Mouse (Mus musculus): Measurements from ENCODE around the gene Otud4. TPM values are rescaled to one million over a fixed set of nuclear protein-coding genes. Genes with fewer than 3 reads are reported as not detected.
"Not testable (repeated sequence)": the region's sequence is repeated elsewhere in the genome, so short reads cannot be mapped to it uniquely, and the experiment has no call there.

Gene Otud4
- polyA plus RNA-seq, 1 experiment, result 28.0 TPM

GRCm38 (mm10) chr8:79637237-79637636 lies 2.2 kb upstream of the Otud4 start:
- H3K4me3 ChIP-seq (replicated peaks; ENCODE audit: extremely low read depth, low read depth, low read length), result no peak overlapping the region
- TF ChIP-seq POLR2A (IDR thresholded peaks at IDR 0.05; ENCODE audit: borderline replicate concordance, extremely low read depth, low read depth, low read length) (no peak), CTCF (IDR thresholded peaks at IDR 0.05; ENCODE audit: insufficient read depth, low read length) (no peak)
- 82% methylated on average over 3 of the region's 3 CpGs for WGBS
- peaks cover 5% of the 10 kb centered on the region for H3K4me1 ChIP-seq (ENCODE audit: control insufficient read depth, insufficient read depth, low read length)
- DNase-seq, result no peak

GRCm38 (mm10) chr8:79638001-79638706 lies 1.3 kb upstream of the Otud4 start:
- 5% methylated on average over 11 of the region's 11 CpGs for WGBS
- H3K4me1 ChIP-seq (ENCODE audit: control insufficient read depth, insufficient read depth, low read length), result peaks cover 9% of the 10 kb centered on the region
- H3K4me3 ChIP-seq (replicated peaks; ENCODE audit: extremely low read depth, low read depth, low read length), result no peak overlapping the region
- TF ChIP-seq POLR2A (IDR thresholded peaks at IDR 0.05; ENCODE audit: borderline replicate concordance, extremely low read depth, low read depth, low read length) (no peak), CTCF (IDR thresholded peaks at IDR 0.05; ENCODE audit: insufficient read depth, low read length) (no peak)
- no peak for DNase-seq

- Histone ChIP-seq H3K4me1 (ENCODE audit: control insufficient read depth, insufficient read depth, low read length) (peaks cover 10% of the 10 kb centered on the region), H3K4me3 (replicated peaks; ENCODE audit: extremely low read depth, low read depth, low read length) (peak overlapping the region; percentile 89)
- under 1% methylated on average over 77 of the region's 77 CpGs for WGBS
- TF ChIP-seq POLR2A (IDR thresholded peaks at IDR 0.05; ENCODE audit: borderline replicate concordance, extremely low read depth, low read depth, low read length) (peak; percentile 82), CTCF (IDR thresholded peaks at IDR 0.05; ENCODE audit: insufficient read depth, low read length) (no peak)
- peak; percentile 98 for DNase-seq
Measured at GRCm38 (mm10) chr8:79638707-79639549, 490 bp upstream of the Otud4 start.

GRCm38 (mm10) chr8:79641119-79641518 lies 1.7 kb downstream of the Otud4 start:
- H3K4me3 ChIP-seq (replicated peaks; ENCODE audit: extremely low read depth, low read depth, low read length), result no peak overlapping the region
- 12% methylated on average over 1 of the region's 1 CpGs for WGBS
- no peak for DNase-seq
- peaks cover 10% of the 10 kb centered on the region for H3K4me1 ChIP-seq (ENCODE audit: control insufficient read depth, insufficient read depth, low read length)
- TF ChIP-seq CTCF (IDR thresholded peaks at IDR 0.05; ENCODE audit: insufficient read depth, low read length) (no peak), POLR2A (IDR thresholded peaks at IDR 0.05; ENCODE audit: borderline replicate concordance, extremely low read depth, low read depth, low read length) (no peak)

GRCm38 (mm10) chr8:79649569-79649968 lies 10.2 kb downstream of the Otud4 start:
- no peak overlapping the region for H3K4me3 ChIP-seq (replicated peaks; ENCODE audit: extremely low read depth, low read depth, low read length)
- H3K4me1 ChIP-seq (ENCODE audit: control insufficient read depth, insufficient read depth, low read length), result no peaks in the 10 kb centered on the region; the same call in 1 of the 2 replicates
- TF ChIP-seq CTCF (IDR thresholded peaks at IDR 0.05; ENCODE audit: insufficient read depth, low read length), result no peak
- no peak for TF ChIP-seq POLR2A (IDR thresholded peaks at IDR 0.05; ENCODE audit: borderline replicate concordance, extremely low read depth, low read depth, low read length)
- WGBS, result 63% methylated on average over 4 of the region's 4 CpGs
- DNase-seq, result no peak

- no peaks in the 10 kb centered on the region; the same call in 1 of the 2 replicates for H3K4me1 ChIP-seq (ENCODE audit: control insufficient read depth, insufficient read depth, low read length)
- 81% methylated on average over 1 of the region's 1 CpGs for WGBS
- DNase-seq, result no peak
- no peak overlapping the region for H3K4me3 ChIP-seq (replicated peaks; ENCODE audit: extremely low read depth, low read depth, low read length)
- TF ChIP-seq CTCF (IDR thresholded peaks at IDR 0.05; ENCODE audit: insufficient read depth, low read length), result no peak
- no peak for TF ChIP-seq POLR2A (IDR thresholded peaks at IDR 0.05; ENCODE audit: borderline replicate concordance, extremely low read depth, low read depth, low read length)
Measured at GRCm38 (mm10) chr8:79650158-79650814, 10.9 kb downstream of the Otud4 start.

GRCm38 (mm10) chr8:79653736-79654135 lies 14.3 kb downstream of the Otud4 start:
- DNase-seq, result no peak
- H3K4me3 ChIP-seq (replicated peaks; ENCODE audit: extremely low read depth, low read depth, low read length), result no peak overlapping the region
- H3K4me1 ChIP-seq (ENCODE audit: control insufficient read depth, insufficient read depth, low read length), result no peaks in the 10 kb centered on the region; the same call in 1 of the 2 replicates
- TF ChIP-seq POLR2A (IDR thresholded peaks at IDR 0.05; ENCODE audit: borderline replicate concordance, extremely low read depth, low read depth, low read length) (no peak), CTCF (IDR thresholded peaks at IDR 0.05; ENCODE audit: insufficient read depth, low read length) (no peak)
- WGBS, result 71% methylated on average over 4 of the region's 4 CpGs

GRCm38 (mm10) chr8:79658715-79659114 lies 19.3 kb downstream of the Otud4 start:
- WGBS, result 79% methylated on average over 4 of the region's 4 CpGs
- DNase-seq; H3K4me3 ChIP-seq (replicated peaks; ENCODE audit: extremely low read depth, low read depth, low read length); H3K4me1 ChIP-seq (ENCODE audit: control insufficient read depth, insufficient read depth, low read length): not testable (repeated sequence)

- no peak overlapping the region for H3K4me3 ChIP-seq (replicated peaks; ENCODE audit: extremely low read depth, low read depth, low read length)
- no peak for TF ChIP-seq POLR2A (IDR thresholded peaks at IDR 0.05; ENCODE audit: borderline replicate concordance, extremely low read depth, low read depth, low read length)
- TF ChIP-seq CTCF (IDR thresholded peaks at IDR 0.05; ENCODE audit: insufficient read depth, low read length), result no peak
- no peak for DNase-seq
- H3K4me1 ChIP-seq (ENCODE audit: control insufficient read depth, insufficient read depth, low read length), result no peaks in the 10 kb centered on the region; the same call in 1 of the 2 replicates
- 74% methylated on average over 4 of the region's 4 CpGs for WGBS
Measured at GRCm38 (mm10) chr8:79676461-79676860, 37.0 kb downstream of the Otud4 start.
